Mouse (Mus musculus) Patski (cell line): ENCODE measurements around the gene Ctsk. TPM values are rescaled to one million over a fixed set of nuclear protein-coding genes. Genes with fewer than 3 reads are reported as not detected.
"Not testable (repeated sequence)": the region's sequence is repeated elsewhere in the genome, so short reads cannot be mapped to it uniquely, and the experiment has no call there.

ENCODE experiments used
- ATAC-seq: fragments of 100-300 bp; one replicate; pipeline ENCODE4 v1.8.0; 2021
- CTCF ChIA-PET: fragments of 350-600 bp; sonication (Branson Sonifier 250); formaldehyde crosslinking; loops from one replicate; lab custom pipeline; 2022; ENCODE audit warnings: inconsistent platforms; lab: Charles Lee
- POLR2A ChIA-PET: fragments of 350-600 bp; sonication (Branson Sonifier 250); formaldehyde crosslinking; loops from one replicate; lab custom pipeline; 2022; ENCODE audit warnings: antibody characterized with exemption, inconsistent platforms; lab: Charles Lee
- DNase-seq: peaks from one replicate; pipeline ENCODE4 v3.0.0-alpha.2; 2011; ENCODE audit warnings: low read depth, low spot score
- H3K27me3 ChIP-seq: fragments of 371-371 bp; one replicate; pipeline ENCODE4 v1.5.1; 2021
- CTCF ChIP-seq: fragments of 100-300 bp; IDR thresholded peaks from one replicate; pipeline ENCODE4 v1.5.1; 2021
- in situ Hi-C: fragments of 300-500 bp; cut with MboI; formaldehyde crosslinking; loops from 3 replicates; pipeline ENCODE4 v1.11.1; 2018; ENCODE audit warnings: low pct_unique_long_range_greater_than_20kb, mixed read lengths
- polyA plus RNA-seq: library from polyadenylated mRNA; unstranded; gene quantifications from one replicate; pipeline ENCODE4 v1.2.3, GENCODE M21; 2021

The Ctsk gene
- polyA plus RNA-seq, 1 experiment from 2014 or later: 1.1 TPM

- ChIA-PET CTCF (interaction anchor here (1.3 kb wide), 1 partner anchor 22 kb away, joined by 3 read pairs; no protein-coding TSS in a partner anchor), POLR2A (no interaction called here)
- TF ChIP-seq CTCF: no peak
- DNase-seq (no peak), ATAC-seq (no peak)
- H3K27me3 ChIP-seq: no peaks in the 10 kb centered on the region
- in situ Hi-C loops: no loop called here
Observed at GRCm38 (mm10) chr3:95539837-95540236, 40.8 kb downstream of the Ctsk start.

DNA sequence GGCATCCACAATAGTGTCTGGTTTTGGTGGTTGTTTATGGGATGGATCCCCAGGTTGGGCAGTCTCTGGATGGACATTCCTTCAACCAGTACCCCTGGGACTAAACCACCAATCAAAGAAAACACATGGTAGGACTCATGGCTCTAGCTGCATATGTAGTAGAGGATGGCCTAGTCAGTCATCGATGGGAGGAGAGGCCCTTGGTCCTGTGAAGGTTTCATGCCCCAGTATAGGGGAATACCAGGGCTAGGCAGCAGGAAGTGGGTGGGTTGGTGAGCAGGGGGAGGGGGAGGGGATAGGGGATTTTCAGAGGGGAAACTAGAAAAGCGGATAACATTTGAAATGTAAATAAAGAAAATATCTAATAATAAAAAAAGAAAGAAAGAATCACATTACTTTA lies 42.1 kb downstream of the Ctsk start:
- CTCF ChIA-PET, H3K27me3 ChIP-seq, POLR2A ChIA-PET, ATAC-seq, DNase-seq, in situ Hi-C loops: not testable (repeated sequence)

DNA sequence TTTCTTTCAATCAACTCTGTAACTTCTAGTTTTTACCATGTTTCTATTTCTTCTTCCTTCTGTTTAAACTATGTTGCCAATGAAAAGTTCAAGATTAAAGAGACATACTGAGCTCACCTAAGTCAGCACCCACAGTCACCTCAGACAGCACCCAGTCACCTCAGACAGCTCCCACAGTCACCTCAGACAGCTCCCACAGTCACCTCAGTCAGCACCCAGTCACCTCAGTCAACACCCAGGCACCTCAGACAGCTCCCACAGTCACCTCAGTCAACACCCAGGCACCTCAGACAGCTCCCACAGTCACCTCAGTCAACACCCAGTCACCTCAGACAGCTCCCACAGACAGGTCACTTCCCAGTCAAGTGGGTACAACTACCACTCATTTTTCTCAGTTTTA lies 43.1 kb downstream of the Ctsk start:
- in situ Hi-C loops: no loop called here
- no peaks in the 10 kb centered on the region for H3K27me3 ChIP-seq
- CTCF ChIA-PET: no interaction called here
- POLR2A ChIA-PET: no interaction called here
- no peak for ATAC-seq
- no peak for TF ChIP-seq CTCF
- no peak for DNase-seq

- POLR2A ChIA-PET: interaction anchor here (0.8 kb wide), 1 partner anchor 62 kb away, joined by 3 read pairs; no protein-coding TSS in a partner anchor
- in situ Hi-C loops: no loop called here
- no peak for ATAC-seq
- CTCF ChIA-PET: interaction anchor here (0.7 to 1.4 kb wide), 6 partner anchors 8 to 34 kb away, joined by 3 to 6 read pairs (median 3); no protein-coding TSS in a partner anchor
- H3K27me3 ChIP-seq: no peaks in the 10 kb centered on the region
- DNase-seq: no peak
- no peak for TF ChIP-seq CTCF
Observed at GRCm38 (mm10) chr3:95542981-95543380, 43.9 kb downstream of the Ctsk start.

GRCm38 (mm10) chr3:95550176-95550575 lies 51.1 kb downstream of the Ctsk start:
- CTCF ChIA-PET: interaction anchor here (1.0 to 1.4 kb wide), 3 partner anchors 12 to 20 kb away, joined by 3 to 5 read pairs (median 3); no protein-coding TSS in a partner anchor
- in situ Hi-C loops: no loop called here
- POLR2A ChIA-PET: no interaction called here
- no peak for TF ChIP-seq CTCF
- DNase-seq: no peak
- ATAC-seq: no peak
- no peaks in the 10 kb centered on the region for H3K27me3 ChIP-seq

DNA sequence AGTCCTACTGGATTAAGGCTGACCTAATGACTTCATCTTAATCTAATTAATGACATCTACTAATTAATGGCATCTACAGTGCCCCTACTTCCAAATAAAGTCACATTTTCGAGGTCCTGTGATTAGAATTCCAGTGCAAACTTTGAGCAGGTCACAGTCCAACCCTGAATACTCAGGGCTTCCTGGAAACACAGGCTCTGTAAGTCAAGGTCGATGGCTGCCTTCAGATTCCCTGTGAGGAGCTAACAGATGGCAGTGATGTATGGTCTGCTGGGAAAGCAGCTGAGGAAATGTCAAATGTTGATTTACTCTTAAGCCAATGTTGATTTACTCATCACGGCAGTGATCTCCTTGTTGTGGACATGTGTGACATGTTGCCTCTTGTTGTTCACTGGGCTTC lies 54.9 kb downstream of the Ctsk start:
- ATAC-seq: no peak
- no peaks in the 10 kb centered on the region for H3K27me3 ChIP-seq
- no peak for TF ChIP-seq CTCF
- POLR2A ChIA-PET: no interaction called here
- in situ Hi-C loops: no loop called here
- CTCF ChIA-PET: interaction anchor here (0.8 to 1.3 kb wide), 3 partner anchors 9 to 36 kb away, joined by 3 to 6 read pairs (median 4); no protein-coding TSS in a partner anchor
- no peak for DNase-seq

Other genes starting within 250 kb of the Ctsk start
- 0.24 TPM for gene Bnipl, start 248.1 kb upstream of the Ctsk start, polyA plus RNA-seq
- 80.5 TPM for gene Mindy1, start 217.9 kb upstream of the Ctsk start, polyA plus RNA-seq
- gene Prune1, start 217.2 kb upstream of the Ctsk start, polyA plus RNA-seq: 42.2 TPM
- gene Anxa9, start 192.1 kb upstream of the Ctsk start, polyA plus RNA-seq: 7.1 TPM
- gene Cers2, start 184.5 kb upstream of the Ctsk start, polyA plus RNA-seq: 366 TPM
- 58.6 TPM for gene Setdb1, start 142.1 kb upstream of the Ctsk start, polyA plus RNA-seq
- gene 4930558C23Rik, start 96.4 kb upstream of the Ctsk start, polyA plus RNA-seq: not detected
- 54.8 TPM for gene Arnt, start 64.9 kb upstream of the Ctsk start, polyA plus RNA-seq
- gene Ctss, start 27.5 kb downstream of the Ctsk start, polyA plus RNA-seq: not detected
- gene Hormad1, start 60.4 kb downstream of the Ctsk start, polyA plus RNA-seq: not detected
- 46.9 TPM for gene Golph3l, start 89.7 kb downstream of the Ctsk start, polyA plus RNA-seq
- gene Ensa, start 125.7 kb downstream of the Ctsk start, polyA plus RNA-seq: 142 TPM
- gene Mcl1, start 159.5 kb downstream of the Ctsk start, polyA plus RNA-seq: 169 TPM
- gene Adamtsl4, start 188.7 kb downstream of the Ctsk start, polyA plus RNA-seq: 39.5 TPM
- gene Ecm1, start 240.3 kb downstream of the Ctsk start, polyA plus RNA-seq: 64.9 TPM